ENCODE assay signal across 7 mouse cellular contexts in genomic region chr11:106658051-106658880, GRCm38 (mm10). TPM values are rescaled to one million over a fixed set of nuclear protein-coding genes. Genes with fewer than 3 reads are reported as not detected.
DNase-seq lines count a peak whose midpoint lies in the region; ATAC-seq and TF ChIP-seq lines count a peak whose summit lies in the region.

No protein-coding gene starts in this region.

- H3K4me1 ChIP-seq in hindbrain, postnatal 0 days (ENCODE audit: insufficient read depth, low read length), result peaks cover 10% of the 10 kb centered on the region; the same call in 1 of the 2 replicates
- peaks cover 36% of the 10 kb centered on the region for H3K4me1 ChIP-seq in stomach, embryonic 16.5 days (ENCODE audit: control insufficient read depth, insufficient read depth, low read length)

- H3K36me3 ChIP-seq in hindbrain, postnatal 0 days (ENCODE audit: insufficient read depth, low read length), result no peaks in the 10 kb centered on the region
- no peaks in the 10 kb centered on the region for H3K36me3 ChIP-seq in stomach, embryonic 16.5 days (ENCODE audit: control insufficient read depth, insufficient read depth, low read length)

- H3K27ac ChIP-seq in hindbrain, postnatal 0 days, result peak overlapping the region; percentile 80
- peak overlapping the region; percentile 59 for H3K27ac ChIP-seq in left cerebral cortex, adult 2 months
- peak overlapping the region; percentile 97 for H3K27ac ChIP-seq in stomach, embryonic 16.5 days (ENCODE audit: low read length)

- no peaks in the 10 kb centered on the region for H3K9me3 ChIP-seq in hindbrain, postnatal 0 days (ENCODE audit: low read length)
- no peaks in the 10 kb centered on the region for H3K9me3 ChIP-seq in stomach, embryonic 16.5 days (replicated peaks; ENCODE audit: control insufficient read depth, low read length)

- ATAC-seq in hindbrain, postnatal 0 days, result peak; percentile 89
- peak; percentile 13; the same call in 1 of the 2 replicates for ATAC-seq in megakaryocyte, adult 5-6 weeks (ENCODE audit: poor library complexity, severe bottlenecking)
- ATAC-seq in stomach, embryonic 16.5 days (ENCODE audit: insufficient read depth, low FRiP score), result peak; percentile 81

- intact Hi-C loops in gastrocnemius, postnatal 14 days (cut with DNase I; ENCODE audit: low total_unique reads), result no loop called here
- intact Hi-C loops in left cerebral cortex, adult 2 months (cut with DNase I), result no loop called here

- 15% methylated on average over 14 of the region's 14 CpGs for WGBS in hindbrain, postnatal 0 days
- WGBS in stomach, embryonic 16.5 days, result 10% methylated on average over 14 of the region's 14 CpGs

- H3K4me2 ChIP-seq in hindbrain, postnatal 0 days (ENCODE audit: low read depth, low read length), result no peak overlapping the region
- H3K4me2 ChIP-seq in stomach, embryonic 16.5 days (ENCODE audit: low read depth, low read length), result peak overlapping the region; percentile 44

- no peak overlapping the region for H3K4me3 ChIP-seq in hindbrain, postnatal 0 days (ENCODE audit: low read length)
- no peak overlapping the region for H3K4me3 ChIP-seq in left cerebral cortex, adult 2 months
- no peak overlapping the region for H3K4me3 ChIP-seq in stomach, embryonic 16.5 days (replicated peaks; ENCODE audit: low read length)

- H3K27me3 ChIP-seq in hindbrain, postnatal 0 days (ENCODE audit: insufficient read depth, low read length), result no peaks in the 10 kb centered on the region
- H3K27me3 ChIP-seq in stomach, embryonic 16.5 days (ENCODE audit: control insufficient read depth, insufficient read depth, low read length), result no peaks in the 10 kb centered on the region

- TF ChIP-seq CTCF in hindbrain, postnatal 0 days (IDR thresholded peaks at IDR 0.05; ENCODE audit: low read depth), result no peak
- TF ChIP-seq CTCF in left cerebral cortex, adult 2 months (IDR thresholded peaks at IDR 0.05), result no peak

- H3K9ac ChIP-seq in hindbrain, postnatal 0 days (replicated peaks; ENCODE audit: low read length), result peak overlapping the region; percentile 24; the same call in 1 of the 2 replicates
- H3K9ac ChIP-seq in stomach, embryonic 16.5 days (ENCODE audit: low read length), result peak overlapping the region; percentile 71

- peak; percentile 79 to 89 for DNase-seq in adrenal gland, adult (ENCODE audit: inconsistent age in 2 of 2, low spot score in 1 of 2)
- peak; percentile 94 to 95 for DNase-seq in cerebellum, postnatal 14 days
- DNase-seq in gastrocnemius, postnatal 14 days, result peak; percentile 89
- peak; percentile 95 for DNase-seq in hindbrain, postnatal 0 days (ENCODE audit: low spot score)
- peak; percentile 68 to 76 for DNase-seq in left cerebral cortex, adult 2 months (ENCODE audit: extremely low spot score in 1 of 2, low spot score in 2 of 2)

RNA-seq across cellular contexts. Expression of gene Tex2, which starts 45.0 kb away (rescaled TPM):
- 10 to 100 TPM; 25.2 to 26.5 TPM for total RNA-seq in gastrocnemius, postnatal 14 days (2021)
- total RNA-seq in hindbrain, postnatal 0 days (2014; rRNA removed), result 46.2 and 60.5 TPM in 2 replicates
- 30.0 and 30.8 TPM in 2 replicates for polyA plus RNA-seq in hindbrain, postnatal 0 days (2015; fragmentation: Nextera tagmentation; extraction: Ambion mirVana)
- 100 to 1,000 TPM; 114 to 118 TPM for total RNA-seq in left cerebral cortex, adult 2 months (2021)
- total RNA-seq in megakaryocyte, adult 5-6 weeks (2015), result 27.4 and 30.3 TPM in 2 replicates
- 39.8 and 43.5 TPM in 2 replicates for total RNA-seq in megakaryocyte, adult 5-6 weeks (2017)
- polyA plus RNA-seq in stomach, embryonic 16.5 days (2015; fragmentation: Nextera tagmentation; extraction: Ambion mirVana), result 13.1 and 15.2 TPM in 2 replicates

Comparison
In these comparisons a context has a peak if more than half of its experiments do, and no peak if none do; other contexts are left out.
1. ATAC-seq: peak in every context shown above with its lines; median percentile 89 in hindbrain, postnatal 0 days; 81 in stomach, embryonic 16.5 days; 13 in megakaryocyte, adult 5-6 weeks.